Mouse (Mus musculus) lung, adult 2 months (tissue): ENCODE results near the gene Tmem88.

Experiments
- CTCF ChIP-seq: fragments of 200-500 bp; IDR thresholded peaks from 2 replicates; pipeline ENCODE4 v1.5.1; 2011; ENCODE audit warnings: mild to moderate bottlenecking, low read length, control low read depth; ENCODE audit not compliant: insufficient read depth
- POLR2A ChIP-seq: fragments of 200-500 bp; IDR thresholded peaks from 2 replicates; pipeline ENCODE4 v1.6.1; 2011; ENCODE audit warnings: low read depth, mild to moderate bottlenecking, control low read depth, low read length, borderline replicate concordance; ENCODE audit errors: extremely low read depth

DNA sequence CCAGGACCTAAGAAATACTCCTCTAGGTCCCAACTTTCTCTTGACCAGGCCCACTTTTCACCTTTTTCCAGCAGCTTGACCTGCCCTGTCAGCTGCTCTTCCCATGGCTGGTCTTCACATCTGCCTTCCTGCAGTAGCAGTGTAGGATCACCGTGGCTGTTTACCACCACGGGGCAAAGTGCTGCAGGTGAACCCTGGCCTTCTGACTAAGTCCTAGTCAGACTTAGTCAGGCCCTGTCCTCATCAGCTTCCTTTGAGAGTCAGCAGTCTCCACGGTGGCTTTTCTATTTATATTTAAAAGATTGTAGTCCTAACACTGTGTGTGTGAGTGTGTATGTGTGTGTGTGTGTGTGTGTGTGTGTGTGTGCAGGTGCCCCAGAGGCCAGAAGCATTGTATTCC lies 20.3 kb downstream of the Tmem88 start:
- TF ChIP-seq CTCF, result no peak
- TF ChIP-seq POLR2A, result no peak
